Mouse (Mus musculus): ENCODE data around the gene Hyou1. TPM values are rescaled to one million over a fixed set of nuclear protein-coding genes. Genes with fewer than 3 reads are reported as not detected.
"Not testable (repeated sequence)": the region's sequence is repeated elsewhere in the genome, so short reads cannot be mapped to it uniquely, and the experiment has no call there.

Gene Hyou1
- polyA plus RNA-seq, 1 experiment = 57.4 TPM

DNA sequence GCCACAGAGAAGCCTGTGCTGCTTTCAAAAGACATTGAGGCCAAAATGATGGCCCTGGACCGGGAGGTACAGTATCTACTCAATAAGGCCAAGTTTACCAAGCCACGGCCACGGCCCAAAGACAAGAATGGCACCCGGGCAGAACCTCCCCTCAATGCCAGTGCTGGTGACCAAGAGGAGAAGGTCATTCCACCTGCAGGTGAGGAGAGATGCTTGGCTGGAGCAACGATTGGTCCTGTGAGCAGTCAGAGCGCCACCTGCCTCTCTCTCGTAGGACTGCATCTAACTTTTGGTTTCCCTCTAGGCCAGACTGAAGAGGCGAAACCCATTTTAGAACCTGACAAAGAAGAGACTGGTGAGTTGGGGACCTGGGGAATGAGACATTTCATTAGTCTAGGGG is 10.0 kb downstream of the Hyou1 start:
- peak; percentile 43 for DNase-seq (ENCODE audit: low read depth)

DNA sequence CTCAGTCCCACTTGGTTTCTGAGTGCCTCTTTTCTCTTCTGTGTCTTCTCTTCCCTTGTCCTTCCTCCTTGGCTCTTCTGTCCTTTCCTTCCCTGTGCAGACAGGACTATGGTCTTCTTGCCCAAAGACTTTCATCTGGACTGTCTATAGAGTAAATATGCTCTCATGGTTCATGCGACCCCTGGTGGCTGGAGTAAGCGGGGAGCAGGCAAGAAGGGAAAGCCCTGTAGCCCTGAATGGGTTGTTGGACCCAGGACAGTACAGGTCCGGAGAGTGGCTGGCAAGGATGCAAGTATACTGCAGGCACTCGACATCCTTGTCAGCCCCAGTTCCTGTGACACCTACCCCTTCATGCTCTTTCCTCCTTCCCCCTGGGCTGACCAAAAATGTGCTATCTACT is 12.2 kb downstream of the Hyou1 start:
- DNase-seq (ENCODE audit: low read depth) = peak; percentile 70
- peak; percentile 79 for TF ChIP-seq CTCF (IDR thresholded peaks at IDR 0.05; ENCODE audit: borderline replicate concordance, extremely low read depth, insufficient read depth, insufficient read length)
- TF ChIP-seq POLR2A (IDR thresholded peaks at IDR 0.05; ENCODE audit: borderline replicate concordance, extremely low read depth, insufficient read depth, insufficient read length, poor library complexity, severe bottlenecking) = no peak

More for the DNA sequence above, 10.0 kb downstream of the Hyou1 start:
- peak; percentile 82 for TF ChIP-seq CTCF (IDR thresholded peaks at IDR 0.05; ENCODE audit: borderline replicate concordance, extremely low read depth, insufficient read depth, insufficient read length)
- no peak for TF ChIP-seq POLR2A (IDR thresholded peaks at IDR 0.05; ENCODE audit: borderline replicate concordance, extremely low read depth, insufficient read depth, insufficient read length, poor library complexity, severe bottlenecking)

DNA sequence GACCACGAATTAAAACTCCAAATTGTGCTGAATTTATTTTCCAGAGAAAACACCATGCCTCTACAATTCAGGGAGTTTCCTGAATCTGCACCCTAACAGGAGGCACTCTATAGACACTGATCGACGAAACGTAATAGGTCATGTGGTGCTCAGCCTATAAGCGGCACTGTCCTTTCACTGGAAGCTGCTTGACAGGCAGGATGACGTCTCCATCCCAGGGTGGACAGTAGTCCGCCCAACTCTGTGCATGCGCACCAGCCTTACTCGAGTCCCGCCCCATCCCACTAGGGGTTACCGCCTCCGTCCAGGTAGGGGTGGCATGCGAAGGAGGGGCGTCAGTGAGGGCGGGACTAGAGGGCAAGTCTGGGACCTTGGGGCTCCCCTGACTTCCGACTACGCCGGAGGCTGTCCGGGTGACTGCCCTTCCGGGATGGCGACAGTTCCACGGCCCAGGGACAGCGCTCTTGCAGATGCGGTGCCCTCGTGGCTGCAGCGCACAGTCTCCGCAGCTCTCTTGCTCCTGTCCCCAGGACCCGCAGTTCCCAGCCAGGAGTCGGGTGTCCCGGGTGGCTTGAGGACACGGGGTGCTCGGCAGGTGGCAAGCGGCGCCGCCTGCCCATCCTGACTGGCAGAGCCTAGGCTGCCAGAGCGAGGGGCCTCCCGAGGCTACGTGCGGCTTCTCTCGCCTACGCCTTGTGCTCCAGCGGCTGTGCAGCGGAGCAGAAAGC is 17.6 kb downstream of the Hyou1 start, which contains the start of gene Slc37a4:
Gene Slc37a4, plus strand, starts transcription at position 169 of the 728 bp plus-strand sequence.
- TF ChIP-seq POLR2A (IDR thresholded peaks at IDR 0.05; ENCODE audit: borderline replicate concordance, extremely low read depth, insufficient read depth, insufficient read length, poor library complexity, severe bottlenecking) (peak; percentile 24; the same call in 1 of the 2 replicates), CTCF (IDR thresholded peaks at IDR 0.05; ENCODE audit: borderline replicate concordance, extremely low read depth, insufficient read depth, insufficient read length) (no peak)
- peak; percentile 98 for DNase-seq (ENCODE audit: low read depth)

DNA sequence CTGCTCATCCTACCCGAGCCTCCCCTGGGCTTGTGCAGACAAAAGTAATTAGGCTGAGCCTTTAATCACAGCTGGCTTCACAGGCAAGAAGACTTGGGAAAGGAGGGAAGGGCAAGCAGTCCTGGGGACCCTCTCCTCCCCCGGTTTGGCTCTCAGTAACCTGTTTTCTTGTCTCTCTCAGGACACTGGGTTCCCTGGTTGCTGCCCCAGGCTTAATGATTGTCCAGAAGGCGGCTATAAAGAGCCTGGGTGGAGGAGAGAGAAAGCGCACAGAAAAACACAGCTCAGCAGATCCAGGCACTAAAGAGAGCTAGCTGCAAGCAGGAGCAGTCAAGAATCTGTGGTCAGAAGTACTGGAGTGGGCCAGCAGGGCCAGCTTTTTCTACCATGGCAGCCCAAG is 18.8 kb downstream of the Hyou1 start:
- DNase-seq (ENCODE audit: low read depth) = peak; percentile 36

DNA sequence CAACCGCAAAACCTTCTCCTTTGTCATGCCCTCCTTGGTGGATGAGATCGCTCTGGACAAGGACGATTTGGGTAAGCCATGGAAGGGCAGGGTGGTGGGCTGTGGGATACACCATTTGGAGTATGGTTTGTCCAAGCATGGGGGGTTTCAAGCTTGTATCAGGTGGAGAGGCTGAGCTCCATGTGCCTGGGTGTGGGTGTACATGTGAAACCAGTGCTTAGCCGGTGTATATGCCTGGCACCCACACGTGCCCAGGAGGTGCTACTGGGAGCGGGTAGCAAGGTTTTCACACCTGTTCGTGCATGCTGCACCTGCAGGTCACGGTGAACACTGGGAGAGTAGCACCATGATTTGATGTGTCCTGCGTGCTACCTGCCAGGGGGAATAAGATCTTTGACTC is 19.3 kb downstream of the Hyou1 start:
- no peak for DNase-seq (ENCODE audit: low read depth)
- TF ChIP-seq CTCF (IDR thresholded peaks at IDR 0.05; ENCODE audit: borderline replicate concordance, extremely low read depth, insufficient read depth, insufficient read length) = no peak
- no peak for TF ChIP-seq POLR2A (IDR thresholded peaks at IDR 0.05; ENCODE audit: borderline replicate concordance, extremely low read depth, insufficient read depth, insufficient read length, poor library complexity, severe bottlenecking)

More for the DNA sequence above, 18.8 kb downstream of the Hyou1 start:
- TF ChIP-seq CTCF (IDR thresholded peaks at IDR 0.05; ENCODE audit: borderline replicate concordance, extremely low read depth, insufficient read depth, insufficient read length) (no peak), POLR2A (IDR thresholded peaks at IDR 0.05; ENCODE audit: borderline replicate concordance, extremely low read depth, insufficient read depth, insufficient read length, poor library complexity, severe bottlenecking) (no peak)

DNA sequence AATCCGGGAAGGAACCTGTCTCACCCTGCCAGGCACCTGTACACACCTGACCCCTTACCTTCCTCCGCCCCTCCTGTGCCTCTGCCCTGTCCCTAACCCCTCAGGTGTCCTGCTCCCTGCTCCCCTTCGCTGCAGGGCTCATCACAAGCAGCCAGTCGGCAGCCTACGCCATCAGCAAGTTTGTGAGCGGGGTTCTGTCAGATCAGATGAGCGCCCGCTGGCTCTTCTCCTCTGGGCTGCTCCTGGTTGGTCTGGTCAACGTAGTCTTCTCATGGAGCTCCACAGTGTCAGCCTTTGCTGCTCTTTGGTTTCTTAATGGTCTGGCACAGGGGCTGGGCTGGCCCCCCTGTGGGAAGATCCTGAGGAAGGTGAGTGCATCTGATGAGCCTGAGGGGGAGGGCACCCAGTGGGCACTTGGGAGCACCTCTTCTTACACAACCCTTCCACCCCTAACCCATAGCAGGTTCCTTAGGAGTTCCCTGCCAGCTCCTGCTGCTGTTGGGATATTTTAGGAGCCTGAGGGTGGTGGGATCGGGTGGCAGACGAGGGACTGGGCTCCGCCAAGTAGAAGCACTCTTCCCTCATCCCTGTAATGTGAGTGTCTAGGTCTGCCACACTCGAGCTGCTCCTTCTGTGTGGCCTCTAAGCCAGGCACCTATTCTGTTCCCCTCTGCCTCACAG is 20.0 kb downstream of the Hyou1 start:
- no peak for TF ChIP-seq CTCF (IDR thresholded peaks at IDR 0.05; ENCODE audit: borderline replicate concordance, extremely low read depth, insufficient read depth, insufficient read length)
- DNase-seq (ENCODE audit: low read depth) = no peak

DNA sequence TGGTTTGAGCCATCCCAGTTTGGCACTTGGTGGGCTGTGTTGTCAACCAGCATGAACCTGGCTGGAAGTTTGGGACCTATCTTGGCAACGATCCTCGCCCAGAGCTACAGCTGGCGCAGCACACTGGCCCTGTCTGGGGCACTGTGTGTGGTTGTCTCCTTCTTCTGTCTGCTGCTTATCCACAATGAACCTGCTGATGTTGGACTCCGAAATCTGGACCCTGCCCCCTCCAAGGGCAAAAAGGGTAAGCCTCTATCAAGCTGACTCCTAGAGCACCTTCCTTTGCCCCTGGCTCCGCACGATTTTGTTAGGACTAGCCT is 20.5 kb downstream of the Hyou1 start:
- DNase-seq (ENCODE audit: low read depth) = no peak
- TF ChIP-seq CTCF (IDR thresholded peaks at IDR 0.05; ENCODE audit: borderline replicate concordance, extremely low read depth, insufficient read depth, insufficient read length) = no peak
- no peak for TF ChIP-seq POLR2A (IDR thresholded peaks at IDR 0.05; ENCODE audit: borderline replicate concordance, extremely low read depth, insufficient read depth, insufficient read length, poor library complexity, severe bottlenecking)

DNA sequence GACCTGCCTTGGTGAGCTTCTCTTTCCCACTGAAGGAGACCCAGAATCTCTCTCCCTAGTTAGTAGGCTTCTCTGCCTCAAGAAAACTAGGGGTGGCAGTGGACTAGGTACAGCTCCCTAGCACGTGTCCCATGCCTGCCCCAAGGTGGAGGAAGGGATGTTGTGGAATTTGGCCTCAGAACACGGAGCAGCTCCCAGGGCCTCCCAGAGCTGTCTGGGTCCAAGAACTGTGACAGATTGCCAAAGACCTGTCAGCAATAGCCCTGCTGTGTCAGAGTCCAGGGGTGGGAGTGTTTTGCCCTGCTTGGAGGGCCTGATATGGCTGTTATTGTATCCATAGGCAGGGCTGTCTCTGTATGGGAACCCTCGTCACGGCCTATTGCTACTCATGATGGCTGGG is 21.8 kb downstream of the Hyou1 start:
- no peak for DNase-seq (ENCODE audit: low read depth)
- TF ChIP-seq POLR2A (IDR thresholded peaks at IDR 0.05; ENCODE audit: borderline replicate concordance, extremely low read depth, insufficient read depth, insufficient read length, poor library complexity, severe bottlenecking) (no peak), CTCF (IDR thresholded peaks at IDR 0.05; ENCODE audit: borderline replicate concordance, extremely low read depth, insufficient read depth, insufficient read length) (no peak)

DNA sequence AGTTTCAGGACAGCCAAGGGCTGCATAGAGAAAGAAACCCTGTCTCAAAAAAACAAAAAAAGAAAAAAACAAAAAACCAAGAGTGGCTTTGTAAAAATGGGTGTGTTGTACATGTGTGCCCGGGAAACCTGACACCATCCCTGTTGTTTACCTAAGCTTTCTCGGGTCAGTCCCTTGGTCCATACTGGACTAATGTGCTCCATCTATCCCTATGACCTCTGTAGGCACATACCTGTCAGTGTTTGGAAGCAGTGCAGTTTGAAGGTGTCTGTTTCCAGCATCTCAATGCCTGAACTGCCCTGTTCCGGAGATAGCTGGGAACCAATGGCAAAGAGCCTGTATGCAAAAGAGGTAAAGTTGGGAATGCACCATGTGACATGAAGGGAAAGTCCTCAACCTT is 25.7 kb downstream of the Hyou1 start:
- DNase-seq (ENCODE audit: low read depth) = no peak
- TF ChIP-seq POLR2A (IDR thresholded peaks at IDR 0.05; ENCODE audit: borderline replicate concordance, extremely low read depth, insufficient read depth, insufficient read length, poor library complexity, severe bottlenecking) = no peak
- TF ChIP-seq CTCF (IDR thresholded peaks at IDR 0.05; ENCODE audit: borderline replicate concordance, extremely low read depth, insufficient read depth, insufficient read length) = no peak

DNA sequence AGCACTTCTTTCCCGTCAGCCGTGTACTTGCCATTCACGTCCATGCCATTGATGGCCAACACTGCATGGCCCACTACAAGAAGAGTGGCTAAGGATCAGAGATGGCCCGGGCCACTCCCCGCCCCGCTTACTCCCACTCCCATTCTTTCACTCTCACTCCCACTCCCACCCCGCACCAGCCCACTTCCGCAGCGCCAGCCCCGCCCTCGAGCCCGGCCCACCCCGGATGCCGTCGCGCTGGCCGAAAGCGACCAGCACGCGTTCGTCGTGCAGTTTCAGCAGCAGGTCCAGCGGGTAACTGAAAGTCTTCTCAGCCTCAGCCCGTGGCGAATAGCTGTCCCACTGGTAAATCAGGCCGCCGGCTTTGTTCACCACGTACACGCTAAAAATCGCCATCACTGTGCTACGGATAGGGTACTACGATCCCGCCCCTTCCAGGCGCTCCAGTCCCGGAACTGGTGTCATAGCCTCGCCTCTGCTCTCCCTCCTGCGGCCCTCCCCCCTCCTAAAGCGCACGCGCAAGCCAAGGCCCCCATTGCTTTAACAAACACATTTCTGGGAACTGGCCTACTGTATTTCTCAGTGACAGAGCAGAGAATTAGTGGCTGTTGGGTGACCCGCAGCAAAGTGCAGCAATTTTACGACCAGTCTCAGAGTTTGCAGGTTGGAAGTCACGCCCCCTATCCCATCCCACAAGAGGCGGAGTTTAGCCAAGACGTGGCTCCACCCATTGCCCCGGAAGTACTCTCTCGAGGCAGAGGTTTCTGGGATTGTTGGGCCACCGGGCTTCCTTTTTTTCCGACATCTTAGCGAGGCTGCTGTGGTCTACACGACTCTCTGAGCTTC is 27.8 kb downstream of the Hyou1 start, which contains the start of the genes Rps25 and Trappc4:
Gene Rps25, plus strand, starts transcription at position 234 of the 846 bp plus-strand sequence.
Gene Trappc4, minus strand, starts transcription at position 695 of the 846 bp plus-strand sequence.
- peak; percentile 40; the same call in 1 of the 2 replicates for TF ChIP-seq POLR2A (IDR thresholded peaks at IDR 0.05; ENCODE audit: borderline replicate concordance, extremely low read depth, insufficient read depth, insufficient read length, poor library complexity, severe bottlenecking)
- no peak for TF ChIP-seq CTCF (IDR thresholded peaks at IDR 0.05; ENCODE audit: borderline replicate concordance, extremely low read depth, insufficient read depth, insufficient read length)
- DNase-seq (ENCODE audit: low read depth) = peak; percentile 99

DNA sequence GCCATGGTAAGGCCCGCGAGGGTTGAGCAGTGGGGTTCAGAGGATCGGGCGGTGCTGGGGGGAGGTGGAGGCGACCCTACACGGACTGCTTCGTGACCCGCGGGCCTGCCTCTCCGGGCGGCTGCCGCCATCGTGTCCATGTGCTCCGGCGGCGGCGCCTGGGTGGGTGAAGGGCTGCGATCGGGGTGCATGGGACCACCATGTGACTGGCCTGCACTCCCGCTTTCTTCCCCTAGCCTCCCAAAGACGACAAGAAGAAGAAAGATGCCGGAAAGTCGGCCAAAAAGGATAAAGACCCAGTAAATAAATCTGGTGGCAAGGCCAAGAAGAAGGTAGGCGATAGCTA is 28.4 kb downstream of the Hyou1 start:
- no peak for DNase-seq (ENCODE audit: low read depth)
- TF ChIP-seq POLR2A (IDR thresholded peaks at IDR 0.05; ENCODE audit: borderline replicate concordance, extremely low read depth, insufficient read depth, insufficient read length, poor library complexity, severe bottlenecking) (no peak), CTCF (IDR thresholded peaks at IDR 0.05; ENCODE audit: borderline replicate concordance, extremely low read depth, insufficient read depth, insufficient read length) (no peak)

DNA sequence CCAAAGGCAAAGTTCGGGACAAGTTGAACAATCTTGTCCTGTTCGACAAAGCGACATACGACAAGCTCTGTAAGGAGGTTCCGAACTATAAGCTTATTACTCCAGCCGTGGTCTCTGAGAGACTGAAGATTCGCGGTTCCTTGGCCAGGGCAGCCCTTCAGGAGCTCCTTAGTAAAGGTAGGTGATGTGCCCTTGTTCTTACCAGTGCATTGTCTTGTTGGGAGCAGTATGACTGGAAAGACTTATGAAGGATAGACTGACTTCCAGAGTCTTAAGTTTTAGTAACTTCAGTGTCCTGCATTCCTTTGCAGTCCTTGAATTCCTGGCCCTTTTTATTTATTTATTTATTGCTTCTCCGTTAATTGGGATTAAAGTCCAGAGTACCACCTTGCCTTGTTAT is 29.4 kb downstream of the Hyou1 start:
- not testable (repeated sequence) for DNase-seq (ENCODE audit: low read depth)

All from brain, embryonic 14.5 days (tissue).